Mouse (Mus musculus) testis, adult 2 months (tissue): ENCODE data around the gene Slc30a6. TPM values are rescaled to one million over a fixed set of nuclear protein-coding genes. Genes with fewer than 3 reads are reported as not detected.

Source experiments
- H3K27ac ChIP-seq: fragments of 200-500 bp; 2 replicates; pipeline ENCODE4 v1.5.1; 2012; ENCODE audit warnings: low read depth, low read length; ENCODE audit not compliant: control insufficient read depth, insufficient read depth
- H3K27me3 ChIP-seq: fragments of 200-500 bp; 2 replicates; pipeline ENCODE4 v1.6.1; 2012; ENCODE audit warnings: mild to moderate bottlenecking, low read length, moderate library complexity; ENCODE audit not compliant: control insufficient read depth, insufficient read depth
- H3K36me3 ChIP-seq: fragments of 200-500 bp; 2 replicates; pipeline ENCODE4 v1.6.1; 2012; ENCODE audit warnings: mild to moderate bottlenecking, low read length; ENCODE audit not compliant: control insufficient read depth, insufficient read depth
- H3K4me1 ChIP-seq: fragments of 200-500 bp; 2 replicates; pipeline ENCODE4 v1.6.1; 2012; ENCODE audit warnings: low read length; ENCODE audit not compliant: control insufficient read depth, insufficient read depth
- H3K4me3 ChIP-seq: fragments of 200-500 bp; 2 replicates; pipeline ENCODE4 v1.5.1; 2012; ENCODE audit warnings: low read depth, mild to moderate bottlenecking, low read length, moderate library complexity, mixed read lengths; ENCODE audit not compliant: control insufficient read depth
- CTCF ChIP-seq: fragments of 200-500 bp; IDR thresholded peaks from 2 replicates; pipeline ENCODE4 v1.5.1; 2012; ENCODE audit warnings: low read depth, mild to moderate bottlenecking, inconsistent platforms, low read length, moderate library complexity; ENCODE audit not compliant: control insufficient read depth, insufficient read depth, insufficient replicate concordance
- POLR2A ChIP-seq: fragments of 200-500 bp; IDR thresholded peaks from 2 replicates; pipeline ENCODE4 v1.6.1; 2012; ENCODE audit warnings: low read depth, mild to moderate bottlenecking, inconsistent platforms, low read length, moderate library complexity; ENCODE audit not compliant: control insufficient read depth
- polyA plus RNA-seq: library from polyadenylated mRNA; depleted of rRNA; stranded (reverse); fragments of >200 nt; gene quantifications from 2 replicates; pipeline ENCODE4 v1.2.3, GENCODE M21; 2012

Slc30a6 gene
- polyA plus RNA-seq, 1 experiment = 12.1 TPM

DNA sequence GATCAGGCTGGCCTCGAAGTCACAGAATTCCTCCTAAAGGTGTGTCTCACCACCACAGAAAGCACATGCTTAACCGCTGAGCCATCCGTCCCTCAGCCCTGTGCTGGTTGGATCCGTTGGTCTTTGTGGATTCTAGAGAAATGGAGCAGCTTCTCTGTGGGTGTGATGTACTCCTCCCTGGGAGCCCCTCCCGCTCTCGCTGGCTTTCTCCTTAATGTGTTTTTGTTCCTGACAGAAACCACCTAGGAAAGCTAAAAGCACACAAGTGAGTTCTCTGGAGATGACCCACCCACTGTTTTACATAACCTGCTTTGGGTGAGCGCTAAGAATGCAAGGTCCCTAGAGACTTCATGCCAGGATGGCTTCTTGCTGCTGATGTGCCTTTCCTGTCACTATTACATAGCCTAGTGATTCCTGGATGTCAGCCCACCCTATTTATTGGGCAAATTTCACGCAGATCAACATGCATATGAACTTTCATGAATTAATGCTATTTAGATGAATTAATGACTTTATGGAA, 21.5 kb downstream of the Slc30a6 start:
- Histone ChIP-seq H3K27ac (no peak overlapping the region), H3K27me3 (no peaks in the 10 kb centered on the region), H3K4me3 (no peak overlapping the region), H3K36me3 (no peaks in the 10 kb centered on the region; the same call in 1 of the 2 replicates), H3K4me1 (no peaks in the 10 kb centered on the region)
- TF ChIP-seq POLR2A = no peak
- no peak for TF ChIP-seq CTCF

GRCm38 (mm10) chr17:74418171-74418570, 22.8 kb downstream of the Slc30a6 start:
- H3K36me3 ChIP-seq = no peaks in the 10 kb centered on the region; the same call in 1 of the 2 replicates
- H3K4me3 ChIP-seq = no peak overlapping the region
- no peak overlapping the region for H3K27ac ChIP-seq
- no peaks in the 10 kb centered on the region for H3K27me3 ChIP-seq
- TF ChIP-seq POLR2A = no peak
- no peak for TF ChIP-seq CTCF
- no peaks in the 10 kb centered on the region for H3K4me1 ChIP-seq

DNA sequence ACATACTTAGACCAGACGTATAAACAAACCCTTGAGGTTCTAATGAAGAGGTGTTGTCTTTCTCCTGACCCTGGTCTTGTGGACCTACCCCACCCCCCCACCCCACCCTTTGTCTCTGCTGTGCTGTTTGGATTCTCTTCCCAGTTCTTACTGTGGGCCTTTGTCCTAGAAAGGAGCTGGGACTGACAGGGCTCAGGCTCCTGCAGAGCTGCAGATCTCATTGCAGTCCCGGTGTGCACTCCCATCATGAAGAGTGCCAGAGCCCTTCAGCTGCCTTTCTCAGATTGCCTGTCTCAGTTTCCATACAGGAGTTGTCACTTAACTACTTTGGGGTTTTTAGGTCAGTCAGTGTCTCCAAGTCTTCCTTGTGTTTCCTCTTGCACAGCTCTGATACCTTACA, 25.2 kb downstream of the Slc30a6 start:
- H3K4me1 ChIP-seq = no peaks in the 10 kb centered on the region
- no peak overlapping the region for H3K27ac ChIP-seq
- H3K27me3 ChIP-seq = no peaks in the 10 kb centered on the region
- H3K36me3 ChIP-seq = no peaks in the 10 kb centered on the region; the same call in 1 of the 2 replicates
- TF ChIP-seq POLR2A (no peak), CTCF (no peak)
- no peak overlapping the region for H3K4me3 ChIP-seq

DNA sequence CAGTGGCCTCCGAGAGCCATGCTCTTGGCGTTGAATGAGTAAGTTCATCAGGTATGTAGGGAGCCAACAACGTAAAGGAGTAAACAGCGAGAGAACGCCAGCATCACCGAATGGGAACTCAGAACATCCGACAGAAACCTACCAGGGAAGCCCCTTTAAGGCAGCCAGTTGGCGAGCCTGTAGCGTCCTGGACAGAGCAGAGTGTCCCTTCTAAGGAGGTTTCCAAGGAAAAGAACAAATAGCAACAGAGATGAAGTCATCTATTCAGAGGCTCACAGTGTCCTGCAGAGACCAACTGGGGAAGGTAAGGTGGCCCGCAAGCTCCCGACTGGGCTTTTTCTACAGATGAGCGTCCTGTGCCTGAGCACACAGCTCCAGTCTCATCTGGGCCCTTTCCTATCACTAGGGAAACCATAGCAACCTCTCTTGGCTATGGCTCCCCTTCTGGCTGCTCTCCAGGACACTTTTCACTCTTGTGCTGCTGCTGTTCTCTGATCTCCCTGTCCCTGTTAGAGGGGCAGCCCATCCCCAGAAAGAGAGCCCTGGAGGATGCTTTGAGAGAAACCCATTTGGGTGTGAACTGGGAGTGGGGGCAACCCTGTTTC, 29.1 kb downstream of the Slc30a6 start:
- H3K36me3 ChIP-seq = no peaks in the 10 kb centered on the region; the same call in 1 of the 2 replicates
- no peak overlapping the region for H3K4me3 ChIP-seq
- TF ChIP-seq CTCF = no peak
- no peak for TF ChIP-seq POLR2A
- H3K4me1 ChIP-seq = no peaks in the 10 kb centered on the region
- H3K27me3 ChIP-seq = no peaks in the 10 kb centered on the region
- no peak overlapping the region for H3K27ac ChIP-seq

GRCm38 (mm10) chr17:74430074-74430473, 34.7 kb downstream of the Slc30a6 start:
- H3K27me3 ChIP-seq = no peaks in the 10 kb centered on the region
- H3K36me3 ChIP-seq = no peaks in the 10 kb centered on the region
- TF ChIP-seq POLR2A = no peak
- no peak for TF ChIP-seq CTCF
- H3K27ac ChIP-seq = no peak overlapping the region
- H3K4me1 ChIP-seq = peaks cover 2% of the 10 kb centered on the region; the same call in 1 of the 2 replicates
- no peak overlapping the region for H3K4me3 ChIP-seq

- Histone ChIP-seq H3K36me3 (no peaks in the 10 kb centered on the region), H3K4me1 (peaks cover 2% of the 10 kb centered on the region; the same call in 1 of the 2 replicates), H3K4me3 (no peak overlapping the region), H3K27ac (no peak overlapping the region), H3K27me3 (no peaks in the 10 kb centered on the region)
- TF ChIP-seq POLR2A (no peak), CTCF (no peak)
These were observed 36.1 kb downstream of the Slc30a6 start for GRCm38 (mm10) chr17:74431481-74431880.

- Histone ChIP-seq H3K4me3 (peak overlapping the region; percentile 66), H3K27ac (no peak overlapping the region), H3K27me3 (no peaks in the 10 kb centered on the region), H3K36me3 (no peaks in the 10 kb centered on the region), H3K4me1 (peaks cover 3% of the 10 kb centered on the region)
- TF ChIP-seq CTCF (no peak), POLR2A (no peak)
These were observed 37.2 kb downstream of the Slc30a6 start for GRCm38 (mm10) chr17:74432631-74433030.
